Mouse (Mus musculus) C2C12 (cell line): ENCODE results near the gene Ripply3.

Experiments
- CEBPB ChIP-seq: IDR thresholded peaks from one replicate; pipeline ENCODE4 v1.6.1; 2011; ENCODE audit warnings: low read depth, mild to moderate bottlenecking, control low read depth, moderate library complexity
- CTCF ChIP-seq: IDR thresholded peaks from one replicate; pipeline ENCODE4 v1.5.1; 2011; ENCODE audit not compliant: control insufficient read depth, insufficient read depth, insufficient read length
- MAX ChIP-seq: IDR thresholded peaks from one replicate; pipeline ENCODE4 v1.6.1; 2011; ENCODE audit warnings: mild to moderate bottlenecking, control low read depth
- MYOG ChIP-seq: IDR thresholded peaks from one replicate; pipeline ENCODE4 v1.6.1; 2011; ENCODE audit not compliant: control insufficient read depth, insufficient read length; ENCODE audit errors: extremely low read depth
- USF1 ChIP-seq: IDR thresholded peaks from one replicate; pipeline ENCODE4 v1.6.1; 2011; ENCODE audit warnings: low read depth, mild to moderate bottlenecking, control low read depth, moderate library complexity

- TF ChIP-seq CTCF (no peak), MAX (no peak), USF1 (no peak), CEBPB (no peak), MYOG (no peak)
Observed at GRCm38 (mm10) chr16:94309025-94309424, 19.2 kb upstream of the Ripply3 start.
